Mouse (Mus musculus): ENCODE measurements around the gene Gm45233.

The Gm45233 gene

DNA sequence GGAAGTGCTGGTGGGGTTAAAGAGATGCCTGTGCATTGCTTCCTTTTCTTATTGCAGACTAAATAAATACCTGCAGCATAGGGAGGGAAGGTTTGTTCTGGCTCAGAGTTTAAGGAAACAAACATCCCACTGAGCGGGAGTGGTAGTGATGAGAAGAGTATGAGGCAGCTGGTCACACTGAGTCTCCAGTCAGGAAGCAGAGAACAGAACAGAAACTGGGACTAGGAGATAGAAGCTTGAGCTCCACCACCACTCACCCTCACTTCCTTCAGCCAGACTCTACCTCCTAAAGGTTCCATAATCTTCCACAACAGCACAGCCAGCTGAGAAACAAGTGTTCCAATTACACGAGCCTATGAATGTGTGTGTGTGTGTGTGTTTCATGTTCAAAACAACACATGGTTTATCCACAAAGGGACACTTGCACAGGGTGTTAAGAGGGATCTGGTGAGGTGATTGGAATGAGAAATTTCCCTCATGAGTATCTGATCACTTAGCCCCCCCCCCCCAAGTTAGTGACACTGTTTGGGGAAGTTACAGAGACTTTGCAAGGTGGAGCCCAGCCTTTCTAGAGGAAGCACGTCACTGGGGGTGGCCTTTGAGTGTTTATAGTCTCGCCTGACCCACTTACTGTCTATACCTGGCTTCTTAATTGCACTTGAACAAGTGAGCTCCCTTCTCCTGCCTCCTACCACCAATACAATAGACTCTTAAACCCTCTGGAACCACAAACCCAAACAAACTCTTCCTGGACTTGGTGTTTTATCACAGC lies 68.0 kb downstream of the Gm45233 start:
- no peak for DNase-seq

DNA sequence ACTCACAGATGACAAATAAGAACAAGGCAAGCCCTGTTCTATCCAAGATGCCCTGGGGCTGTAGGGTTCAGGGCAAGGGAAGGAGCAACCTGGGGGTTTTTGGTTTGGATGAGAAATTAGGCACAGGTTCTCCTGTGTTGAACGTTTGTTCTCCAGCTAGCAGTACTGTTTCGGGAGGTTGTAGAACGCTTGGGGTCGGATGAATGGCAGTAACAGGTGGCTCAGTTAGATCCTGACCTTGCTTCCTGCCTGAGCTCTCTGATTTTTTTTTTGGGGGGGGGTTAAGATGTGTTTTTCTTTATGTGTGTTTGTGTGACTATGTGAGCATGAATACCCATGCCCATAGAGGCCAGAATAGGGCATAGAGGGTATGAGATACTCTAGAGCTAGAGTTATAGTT lies 68.6 kb downstream of the Gm45233 start:
- no peak for DNase-seq
